Mouse (Mus musculus) retina, postnatal 7 days (tissue): Measurements from ENCODE around the gene Eif1ax.
"Not testable (repeated sequence)": the region's sequence is repeated elsewhere in the genome, so short reads cannot be mapped to it uniquely, and the experiment has no call there.

Experiments
- DNase-seq: peaks from one replicate; pipeline ENCODE4 v3.0.0-alpha.2; 2012; ENCODE audit warnings: low read depth, low spot score

The Eif1ax gene

GRCm38 (mm10) chrX:159371831-159372752, at the start of gene Eif1ax:
Gene Eif1ax (plus strand): TSS chrX:159372178.
- peak; percentile 61 for DNase-seq

- no peak for DNase-seq
Observed at GRCm38 (mm10) chrX:159364506-159364905, 7.5 kb upstream of the Eif1ax start.

GRCm38 (mm10) chrX:159372753-159373144, 771 bp downstream of the Eif1ax start:
- DNase-seq = no peak

DNA sequence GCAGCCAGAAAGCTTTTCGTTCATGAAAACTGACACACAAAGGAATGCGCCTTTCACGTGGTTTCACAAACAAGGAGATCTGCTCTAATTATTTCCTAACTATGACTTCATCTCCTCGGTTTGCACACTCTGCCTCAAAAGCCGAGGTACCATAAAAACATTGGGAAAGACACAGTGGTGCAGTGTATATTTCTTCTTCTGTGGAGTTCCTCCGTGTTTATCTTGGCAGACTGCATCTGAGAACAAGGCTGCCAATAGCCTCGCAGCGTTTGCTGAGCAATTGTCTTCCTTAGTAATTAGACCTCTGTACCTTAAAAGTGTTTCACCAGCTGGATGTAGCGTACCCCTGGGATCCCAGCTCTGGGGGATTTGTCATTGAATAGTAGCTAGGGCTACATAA, 15.1 kb downstream of the Eif1ax start:
- DNase-seq = no peak

- DNase-seq = no peak
Observed at GRCm38 (mm10) chrX:159388953-159389352, 17.0 kb downstream of the Eif1ax start.

DNA sequence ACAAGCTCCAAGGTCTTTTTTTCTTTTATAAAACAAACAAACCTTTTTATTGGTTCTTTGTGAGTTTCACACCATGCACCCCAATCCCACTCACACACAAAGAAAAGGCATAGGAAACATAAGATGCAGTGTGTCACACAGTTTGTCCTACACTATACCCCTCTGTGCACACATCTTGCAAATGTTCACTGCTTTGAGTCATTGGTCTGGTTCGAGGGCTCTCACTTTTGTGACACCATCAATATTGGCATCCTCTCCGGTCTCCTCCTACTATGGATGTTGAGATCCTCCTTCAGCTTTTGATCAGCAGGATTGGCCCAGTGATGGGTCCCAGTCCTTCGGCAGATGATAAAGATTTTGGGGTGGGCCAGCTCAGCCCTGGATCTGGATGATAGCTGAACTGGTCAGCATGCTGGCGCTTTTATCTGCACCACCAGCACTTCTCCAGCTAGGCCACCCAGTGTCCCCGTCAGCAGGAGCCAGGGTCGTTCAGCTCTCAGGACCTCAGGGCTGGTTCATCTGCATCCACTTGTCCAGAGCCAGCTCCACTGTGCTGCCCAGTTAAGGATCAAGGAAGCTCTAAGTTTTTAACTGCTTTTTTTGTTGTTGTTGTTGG, 18.5 kb downstream of the Eif1ax start:
- no peak for DNase-seq

- DNase-seq = no peak
Observed at GRCm38 (mm10) chrX:159391239-159391638, 19.3 kb downstream of the Eif1ax start.

GRCm38 (mm10) chrX:159409253-159409652, 37.3 kb downstream of the Eif1ax start:
- peak; percentile 14 for DNase-seq

DNA sequence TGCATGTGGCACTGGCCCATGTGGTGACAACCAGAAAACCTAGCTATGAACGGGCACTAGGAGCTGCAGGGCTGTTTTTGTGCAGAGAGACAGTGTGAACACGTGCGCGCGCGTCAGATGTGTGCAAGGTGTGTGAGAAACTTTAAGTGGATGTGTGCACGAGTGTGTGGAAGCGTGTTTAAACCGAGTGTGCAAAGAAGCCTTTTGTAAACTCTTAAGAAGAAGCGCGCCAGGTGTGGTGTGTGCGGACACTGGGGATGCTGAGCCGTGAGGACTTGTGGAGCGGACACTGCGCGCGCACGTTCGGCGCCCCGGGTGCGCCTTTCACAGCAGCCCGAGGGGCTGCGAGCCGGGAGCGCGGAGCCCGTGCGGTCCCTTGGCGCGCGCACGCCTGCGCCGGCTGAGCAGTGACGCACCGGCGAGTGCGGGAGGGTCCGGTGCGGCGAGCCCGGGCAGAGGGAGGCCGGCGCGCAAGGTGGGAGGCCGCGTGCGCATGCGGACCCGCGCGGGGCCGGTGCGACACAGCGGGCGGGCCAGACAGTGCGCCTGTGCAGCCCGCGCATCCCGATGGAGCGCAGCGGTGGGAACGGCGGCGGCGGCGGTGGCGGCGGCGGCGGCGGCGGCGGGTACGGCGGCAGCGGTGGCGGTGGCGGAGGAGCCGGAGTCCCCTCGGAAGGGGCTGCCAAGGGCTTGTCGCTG, 42.3 kb downstream of the Eif1ax start, which contains the start of gene Map7d2:
Map7d2 (plus strand) TSS at position 443 of the 699 bp plus-strand sequence.
- peak; percentile 41 for DNase-seq

DNA sequence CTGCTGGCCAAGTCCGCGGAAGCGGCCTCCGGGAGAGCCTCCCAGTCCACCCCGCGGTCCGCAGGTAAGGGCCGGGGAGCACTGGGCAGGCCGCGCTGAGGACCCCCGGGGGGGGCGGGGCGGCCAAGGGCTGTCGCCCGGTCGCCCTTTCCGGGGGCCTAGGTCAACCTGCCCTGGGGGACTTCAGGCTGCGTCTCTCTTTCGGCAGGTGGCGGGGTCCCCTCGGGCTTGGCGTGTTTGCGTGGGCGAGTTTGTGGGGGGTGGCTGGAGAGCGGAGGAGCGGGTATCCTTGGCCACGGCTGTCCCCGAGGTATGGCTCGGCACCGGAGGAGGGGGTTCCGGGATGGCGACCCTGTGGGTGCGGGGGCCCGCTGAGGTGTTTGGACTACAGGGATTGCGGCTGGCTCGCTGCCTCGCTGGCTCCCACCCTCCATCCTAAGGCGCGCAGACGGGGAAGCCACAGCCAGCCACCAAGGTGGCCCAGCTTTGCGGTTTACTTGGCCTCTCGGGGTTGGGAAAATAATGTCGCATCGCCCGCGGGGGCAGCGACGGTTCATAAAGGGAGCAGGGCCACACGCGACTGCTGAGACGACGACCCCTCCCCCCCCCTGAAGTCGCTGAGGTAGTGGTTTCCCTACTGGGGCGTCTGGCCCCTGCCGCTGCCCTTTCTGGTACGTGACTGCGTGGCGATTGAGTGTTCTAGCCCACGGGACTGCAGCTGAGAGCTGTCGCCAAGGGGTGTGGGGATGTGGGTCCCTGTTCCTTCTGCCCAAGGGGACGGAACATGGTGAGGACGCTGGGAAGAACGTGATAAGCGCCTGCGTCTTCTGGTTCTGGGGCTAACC, 43.1 kb downstream of the Eif1ax start:
- peak; percentile 3 for DNase-seq

DNA sequence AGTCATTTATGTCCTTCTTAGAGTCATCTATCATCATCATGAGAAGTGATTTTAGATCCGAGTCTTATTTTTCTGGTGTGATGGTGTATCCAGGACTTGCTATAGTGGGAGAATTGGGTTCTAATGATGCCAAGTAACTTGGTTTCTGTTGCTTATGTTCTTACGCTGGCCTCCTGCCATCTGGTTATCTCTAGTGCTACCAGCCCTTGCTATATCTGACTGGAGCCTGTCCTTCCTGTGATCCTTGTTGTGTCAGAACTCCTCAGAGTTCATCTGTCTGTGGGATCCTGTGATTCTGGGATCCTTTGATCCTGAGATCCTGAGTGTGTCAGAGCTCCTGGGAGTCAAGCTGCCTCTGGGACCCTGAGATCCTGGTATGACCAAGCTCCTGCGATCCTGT, 58.5 kb downstream of the Eif1ax start:
- DNase-seq = not testable (repeated sequence)
